Mouse (Mus musculus) liver, embryonic 14.5 days (tissue): ENCODE results near the gene Rtkn2. TPM values are rescaled to one million over a fixed set of nuclear protein-coding genes. Genes with fewer than 3 reads are reported as not detected.

Experiments
- ATAC-seq: fragments of 200-750 bp; cut with Nextera tagmentation; 2 replicates; pipeline ENCODE4 v1.8.0; 2017; ENCODE audit warnings: moderate number of reproducible peaks, mild to moderate bottlenecking, moderate library complexity; ENCODE audit not compliant: insufficient read depth
- DNase-seq, 3 experiments: peaks; one replicate each; pipeline ENCODE4 v3.0.0-alpha.2; 2012 to 2013; ENCODE audit warnings: low read depth in 3 of 3, low spot score in 3 of 3
- H3K27ac ChIP-seq: fragments of 300-500 bp; sonication (generic); 2 replicates; pipeline ENCODE4 v1.5.1; 2014; ENCODE audit warnings: moderate library complexity, mild to moderate bottlenecking, control low read depth, inconsistent platforms
- H3K27me3 ChIP-seq: fragments of 300-500 bp; sonication (generic); 2 replicates; pipeline ENCODE4 v1.6.1; 2014; ENCODE audit warnings: mild to moderate bottlenecking, low read length, moderate library complexity; ENCODE audit not compliant: control insufficient read depth, insufficient read depth
- H3K36me3 ChIP-seq: fragments of 300-500 bp; sonication (generic); replicated peaks from 2 replicates; pipeline ENCODE4 v1.6.1; 2014; ENCODE audit warnings: low read depth; ENCODE audit not compliant: control insufficient read depth, insufficient read depth
- H3K4me1 ChIP-seq, 2 experiments: fragments of 200-500 bp in 1 of 2; fragments of 300-500 bp in 1 of 2; sonication (generic) in 1 of 2; replicated peaks; 2 replicates each; pipeline ENCODE4 v1.6.1; 2012 to 2014; ENCODE audit warnings: antibody characterized with exemption in 1 of 2, inconsistent platforms in 1 of 2, low read length in 1 of 2; ENCODE audit not compliant: control insufficient read depth in 2 of 2, insufficient read depth in 2 of 2
- H3K4me2 ChIP-seq: fragments of 300-500 bp; sonication (generic); 2 replicates; pipeline ENCODE4 v1.6.1; 2014; ENCODE audit warnings: low read depth, mild to moderate bottlenecking, control low read depth, moderate library complexity
- H3K4me3 ChIP-seq, 2 experiments: fragments of 200-500 bp in 1 of 2; fragments of 300-500 bp in 1 of 2; sonication (generic) in 1 of 2; 2 replicates each; pipeline ENCODE4 v1.5.1; 2012 to 2014; ENCODE audit warnings: low read depth in 2 of 2, low read length in 2 of 2, mild to moderate bottlenecking in 2 of 2, control low read depth in 1 of 2, inconsistent platforms in 1 of 2, moderate library complexity in 1 of 2; ENCODE audit not compliant: insufficient read depth in 1 of 2
- H3K9ac ChIP-seq: fragments of 300-500 bp; sonication (generic); replicated peaks from 2 replicates; pipeline ENCODE4 v1.6.1; 2014; ENCODE audit warnings: mild to moderate bottlenecking, control low read depth, moderate library complexity
- H3K9me3 ChIP-seq: fragments of 300-500 bp; sonication (generic); 2 replicates; pipeline ENCODE4 v1.6.1; 2016; ENCODE audit warnings: low read length, mixed read lengths; ENCODE audit not compliant: control insufficient read depth
- CTCF ChIP-seq: IDR thresholded peaks from 2 replicates; pipeline ENCODE4 v1.5.1; 2016; ENCODE audit warnings: antibody characterized with exemption, low read depth, control low read depth
- EP300 ChIP-seq: IDR thresholded peaks from 2 replicates; pipeline ENCODE4 v1.6.1; 2016; ENCODE audit warnings: antibody characterized with exemption, low read depth
- WGBS: fragments of 180-500 bp; shearing (Covaris S2); extraction: QIAGEN DNeasy Blood & Tissue Kit; methylation state at CpG from one replicate; pipeline ENCODE4 v1.1.7; 2014; ENCODE audit not compliant: insufficient replicate concordance; 5-methylcytosine and 5-hydroxymethylcytosine counted together
- polyA plus RNA-seq, 2 experiments: library from polyadenylated mRNA; depleted of rRNA in 1 of 2; stranded (reverse) in 1 of 2; unstranded in 1 of 2; fragments of >200 nt; fragmentation: Nextera tagmentation in 1 of 2; extraction: Ambion mirVana in 1 of 2; gene quantifications; 2 replicates each; pipeline versions ENCODE4 v1.2.1 to v1.2.3; 2012 to 2014

Gene Rtkn2
- polyA plus RNA-seq, 2 experiments, result 0.37 to 0.93 TPM

DNA sequence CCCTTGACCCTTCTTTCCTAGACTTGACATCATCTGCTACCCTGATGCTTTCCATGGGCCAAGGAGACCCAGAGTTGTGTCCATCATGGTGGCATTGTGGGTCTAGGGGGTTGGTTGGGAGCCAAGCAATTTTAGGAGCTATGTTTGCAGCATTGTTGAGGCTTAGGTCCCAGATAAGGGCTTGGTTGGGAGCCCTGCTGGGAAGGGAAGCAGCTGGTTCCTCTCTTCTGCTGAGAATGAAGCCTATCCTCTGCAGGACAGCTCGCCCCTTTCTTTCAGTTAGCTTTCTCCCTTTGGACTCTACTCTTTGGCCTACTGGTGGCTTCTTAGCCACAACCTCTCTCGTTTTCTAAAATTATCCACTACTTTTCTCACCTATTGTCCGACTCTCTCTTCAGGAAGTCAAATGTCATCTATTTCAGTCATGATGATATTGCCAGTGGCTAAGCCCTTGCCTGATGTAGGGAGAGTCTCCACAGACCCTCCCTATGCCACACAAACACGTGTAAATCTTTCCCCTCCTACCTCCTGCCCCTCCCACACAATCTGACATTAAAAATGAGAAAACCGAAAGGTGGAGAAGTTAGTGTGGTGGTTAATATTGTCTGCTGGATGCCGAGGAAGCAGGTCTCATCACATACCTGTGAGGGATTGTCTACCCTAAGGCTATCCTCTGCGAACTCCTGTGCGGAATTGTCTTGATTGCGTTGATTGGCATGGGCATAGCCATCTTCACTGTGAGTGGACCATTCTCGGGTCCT lies 100.7 kb downstream of the Rtkn2 start:
- no peak overlapping the region for H3K4me2 ChIP-seq
- no peaks in the 10 kb centered on the region for H3K36me3 ChIP-seq
- DNase-seq, result no peak
- H3K27me3 ChIP-seq, result no peaks in the 10 kb centered on the region
- 41% methylated on average over 10 of the region's 10 CpGs for WGBS
- ATAC-seq, result no peak
- H3K4me3 ChIP-seq, result no peak overlapping the region
- H3K4me1 ChIP-seq, result no peaks in the 10 kb centered on the region
- no peak for TF ChIP-seq CTCF
- no peak for TF ChIP-seq EP300
- no peak overlapping the region for H3K9ac ChIP-seq
- no peak overlapping the region for H3K27ac ChIP-seq
- no peaks in the 10 kb centered on the region for H3K9me3 ChIP-seq

- ATAC-seq (no peak), DNase-seq (no peak)
- Histone ChIP-seq H3K36me3 (no peaks in the 10 kb centered on the region), H3K4me1 (no peaks in the 10 kb centered on the region), H3K4me2 (no peak overlapping the region), H3K9ac (no peak overlapping the region), H3K4me3 (no peak overlapping the region), H3K27me3 (no peaks in the 10 kb centered on the region), H3K9me3 (no peaks in the 10 kb centered on the region), H3K27ac (no peak overlapping the region)
- WGBS, result 29% methylated on average over 6 of the region's 6 CpGs
- TF ChIP-seq EP300 (no peak), CTCF (no peak)
Measured at GRCm38 (mm10) chr10:68081712-68082111, 102.3 kb downstream of the Rtkn2 start.

- TF ChIP-seq EP300, result no peak
- no peak for TF ChIP-seq CTCF
- Histone ChIP-seq H3K9ac (no peak overlapping the region), H3K4me2 (no peak overlapping the region), H3K36me3 (no peaks in the 10 kb centered on the region), H3K4me3 (no peak overlapping the region), H3K27me3 (no peaks in the 10 kb centered on the region), H3K4me1 (peaks cover 0 to under 1% of the 10 kb centered on the region in 2 experiments; a peak in 1 of 4 replicates), H3K27ac (no peak overlapping the region), H3K9me3 (no peaks in the 10 kb centered on the region)
- WGBS, result 23% methylated on average over 4 of the region's 4 CpGs
- DNase-seq (no peak), ATAC-seq (no peak)
Measured at GRCm38 (mm10) chr10:68085574-68085973, 106.2 kb downstream of the Rtkn2 start.

- no peak for TF ChIP-seq CTCF
- TF ChIP-seq EP300, result no peak
- no peaks in the 10 kb centered on the region for H3K36me3 ChIP-seq
- H3K9ac ChIP-seq, result no peak overlapping the region
- WGBS, result 71% methylated on average over 4 of the region's 4 CpGs
- H3K4me1 ChIP-seq, result peaks cover 0 to 8% of the 10 kb centered on the region in 2 experiments; a peak in 2 of 4 replicates
- H3K9me3 ChIP-seq, result no peaks in the 10 kb centered on the region
- H3K27ac ChIP-seq, result no peak overlapping the region
- H3K27me3 ChIP-seq, result no peaks in the 10 kb centered on the region
- no peak overlapping the region for H3K4me2 ChIP-seq
- no peak for ATAC-seq
- no peak overlapping the region for H3K4me3 ChIP-seq
- no peak for DNase-seq
Measured at GRCm38 (mm10) chr10:68086973-68087372, 107.6 kb downstream of the Rtkn2 start.

- Histone ChIP-seq H3K9me3 (no peaks in the 10 kb centered on the region), H3K27me3 (no peaks in the 10 kb centered on the region), H3K4me3 (no peak overlapping the region), H3K4me1 (peaks cover 0 to 8% of the 10 kb centered on the region in 2 experiments; a peak in 2 of 4 replicates), H3K9ac (no peak overlapping the region), H3K27ac (no peak overlapping the region), H3K4me2 (no peak overlapping the region), H3K36me3 (no peaks in the 10 kb centered on the region)
- ATAC-seq (no peak), DNase-seq (no peak)
- WGBS, result 60% methylated on average over 3 of the region's 3 CpGs
- TF ChIP-seq EP300 (no peak), CTCF (peak; percentile 12; the same call in 1 of the 2 replicates)
Measured at GRCm38 (mm10) chr10:68087722-68088121, 108.4 kb downstream of the Rtkn2 start.
